Mouse (Mus musculus): ENCODE results near the gene Adsl. TPM values are rescaled to one million over a fixed set of nuclear protein-coding genes. Genes with fewer than 3 reads are reported as not detected.
"Not testable (repeated sequence)": the region's sequence is repeated elsewhere in the genome, so short reads cannot be mapped to it uniquely, and the experiment has no call there.

The Adsl gene
- polyA plus RNA-seq, 1 experiment from 2014 or later: 158 TPM

DNA sequence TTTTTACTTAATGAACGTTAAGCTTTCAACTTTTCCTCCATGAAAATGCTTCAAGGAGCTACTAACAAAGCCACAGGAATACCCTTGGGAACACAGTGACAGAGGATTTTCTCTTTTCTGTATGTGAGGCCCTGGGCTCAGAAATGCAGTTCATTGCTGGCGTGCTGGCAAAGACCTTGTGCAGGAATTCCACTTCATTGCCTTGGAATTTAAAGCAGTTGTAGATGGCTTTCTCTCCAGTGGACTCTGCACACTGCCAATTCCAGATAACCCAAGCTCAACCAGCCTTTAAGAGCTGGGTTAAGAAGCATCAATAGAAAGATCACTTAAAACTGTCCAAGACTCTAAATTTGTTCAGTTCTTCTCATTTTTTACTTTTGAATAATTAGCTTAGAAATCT is 32.4 kb upstream of the Adsl start:
- H3K36me3 ChIP-seq (ENCODE audit: control insufficient read depth, insufficient read depth, low read length): peaks cover 46% of the 10 kb centered on the region
- DNase-seq (ENCODE audit: low spot score, missing footprints): no peak
- no peak overlapping the region for H3K4me3 ChIP-seq (ENCODE audit: low read depth, low read length)
- no peaks in the 10 kb centered on the region for H3K9me3 ChIP-seq (ENCODE audit: control insufficient read depth, low read length)
- no peak overlapping the region for H3K27ac ChIP-seq (ENCODE audit: low read depth, low read length)
- H3K27me3 ChIP-seq (ENCODE audit: control insufficient read depth, insufficient read depth, low read length): no peaks in the 10 kb centered on the region
- no peak for ATAC-seq (ENCODE audit: low FRiP score)
- H3K4me1 ChIP-seq (ENCODE audit: control insufficient read depth, insufficient read depth, low read length): no peaks in the 10 kb centered on the region
- H3K9ac ChIP-seq (ENCODE audit: low read length): no peak overlapping the region
- 92% methylated on average over 2 of the region's 2 CpGs for WGBS
- H3K4me2 ChIP-seq: no peak overlapping the region

DNA sequence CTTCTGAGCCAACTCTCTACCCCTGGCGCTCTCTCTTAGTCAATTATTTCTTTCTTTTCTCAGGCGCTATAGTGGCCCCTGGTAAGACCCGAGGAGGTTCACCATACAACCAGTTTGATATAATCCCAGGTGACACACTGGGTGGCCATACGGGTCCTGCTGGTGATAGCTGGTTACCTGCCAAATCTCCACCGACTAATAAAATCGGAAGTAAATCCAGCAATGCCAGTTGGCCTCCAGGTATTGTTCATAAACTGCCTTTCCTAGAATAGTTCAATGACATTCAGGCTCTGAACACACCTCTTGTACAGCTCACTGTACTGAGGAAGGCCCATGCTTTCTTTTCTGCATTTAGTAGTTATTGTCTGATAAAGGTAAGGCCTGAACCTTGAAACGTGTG is 31.7 kb upstream of the Adsl start:
- Histone ChIP-seq H3K4me1 (ENCODE audit: control insufficient read depth, insufficient read depth, low read length) (no peaks in the 10 kb centered on the region), H3K4me3 (ENCODE audit: low read depth, low read length) (no peak overlapping the region), H3K9ac (ENCODE audit: low read length) (no peak overlapping the region), H3K4me2 (no peak overlapping the region), H3K27me3 (ENCODE audit: control insufficient read depth, insufficient read depth, low read length) (no peaks in the 10 kb centered on the region), H3K36me3 (ENCODE audit: control insufficient read depth, insufficient read depth, low read length) (peaks cover 43% of the 10 kb centered on the region), H3K27ac (ENCODE audit: low read depth, low read length) (no peak overlapping the region), H3K9me3 (ENCODE audit: control insufficient read depth, low read length) (no peaks in the 10 kb centered on the region)
- WGBS: 97% methylated on average over 7 of the region's 7 CpGs
- DNase-seq (ENCODE audit: low spot score, missing footprints) (no peak), ATAC-seq (ENCODE audit: low FRiP score) (no peak)

GRCm38 (mm10) chr15:80920346-80920745 is 27.9 kb upstream of the Adsl start:
- H3K4me3 ChIP-seq (ENCODE audit: low read depth, low read length): no peak overlapping the region
- H3K27me3 ChIP-seq (ENCODE audit: control insufficient read depth, insufficient read depth, low read length): no peaks in the 10 kb centered on the region
- DNase-seq (ENCODE audit: low spot score, missing footprints) (no peak), ATAC-seq (ENCODE audit: low FRiP score) (no peak)
- H3K4me2 ChIP-seq: no peak overlapping the region
- no peaks in the 10 kb centered on the region for H3K4me1 ChIP-seq (ENCODE audit: control insufficient read depth, insufficient read depth, low read length)
- H3K9me3 ChIP-seq (ENCODE audit: control insufficient read depth, low read length): no peaks in the 10 kb centered on the region
- H3K9ac ChIP-seq (ENCODE audit: low read length): no peak overlapping the region
- 93% methylated on average over 3 of the region's 3 CpGs for WGBS
- peaks cover 34% of the 10 kb centered on the region for H3K36me3 ChIP-seq (ENCODE audit: control insufficient read depth, insufficient read depth, low read length)
- H3K27ac ChIP-seq (ENCODE audit: low read depth, low read length): no peak overlapping the region

DNA sequence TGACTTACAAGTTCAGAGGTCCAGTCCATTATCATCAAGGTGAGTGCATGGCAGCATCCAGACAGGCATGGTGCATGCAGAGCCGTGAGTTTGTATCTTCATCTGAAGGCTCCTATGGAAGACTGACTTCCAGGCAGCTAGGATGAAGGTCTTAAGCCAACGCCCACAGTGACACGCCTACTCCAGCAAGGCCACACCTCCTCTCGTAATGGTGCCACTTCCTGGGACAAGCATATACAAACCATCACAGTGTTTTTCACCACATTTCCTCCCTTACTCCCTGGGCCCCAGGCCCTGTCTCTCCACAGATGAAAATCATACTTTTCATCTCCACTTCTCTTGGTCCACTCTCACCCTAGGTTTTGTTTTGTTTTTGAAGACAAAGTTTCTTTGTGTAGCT is 26.5 kb upstream of the Adsl start:
- no peak for ATAC-seq (ENCODE audit: low FRiP score)
- no peak overlapping the region for H3K4me3 ChIP-seq (ENCODE audit: low read depth, low read length)
- H3K36me3 ChIP-seq (ENCODE audit: control insufficient read depth, insufficient read depth, low read length): peaks cover 31% of the 10 kb centered on the region
- no peak for DNase-seq (ENCODE audit: low spot score, missing footprints)
- H3K4me2 ChIP-seq: no peak overlapping the region
- H3K9ac ChIP-seq (ENCODE audit: low read length): no peak overlapping the region
- WGBS: 90% methylated on average over 4 of the region's 4 CpGs
- H3K27me3 ChIP-seq (ENCODE audit: control insufficient read depth, insufficient read depth, low read length): no peaks in the 10 kb centered on the region
- H3K27ac ChIP-seq (ENCODE audit: low read depth, low read length): no peak overlapping the region
- no peaks in the 10 kb centered on the region for H3K4me1 ChIP-seq (ENCODE audit: control insufficient read depth, insufficient read depth, low read length)
- no peaks in the 10 kb centered on the region for H3K9me3 ChIP-seq (ENCODE audit: control insufficient read depth, low read length)

GRCm38 (mm10) chr15:80924211-80924610 is 24.1 kb upstream of the Adsl start:
- ATAC-seq (ENCODE audit: low FRiP score): no peak
- peaks cover 28% of the 10 kb centered on the region for H3K36me3 ChIP-seq (ENCODE audit: control insufficient read depth, insufficient read depth, low read length)
- H3K4me3 ChIP-seq (ENCODE audit: low read depth, low read length): no peak overlapping the region
- DNase-seq (ENCODE audit: low spot score, missing footprints): no peak
- H3K9me3 ChIP-seq (ENCODE audit: control insufficient read depth, low read length): no peaks in the 10 kb centered on the region
- H3K27ac ChIP-seq (ENCODE audit: low read depth, low read length): no peak overlapping the region
- H3K4me2 ChIP-seq: no peak overlapping the region
- no peak overlapping the region for H3K9ac ChIP-seq (ENCODE audit: low read length)
- 87% methylated on average over 2 of the region's 2 CpGs for WGBS
- no peaks in the 10 kb centered on the region for H3K4me1 ChIP-seq (ENCODE audit: control insufficient read depth, insufficient read depth, low read length)
- H3K27me3 ChIP-seq (ENCODE audit: control insufficient read depth, insufficient read depth, low read length): no peaks in the 10 kb centered on the region

- ATAC-seq (ENCODE audit: low FRiP score) (no peak), DNase-seq (ENCODE audit: low spot score, missing footprints) (no peak)
- H3K27me3 ChIP-seq (ENCODE audit: control insufficient read depth, insufficient read depth, low read length): no peaks in the 10 kb centered on the region
- H3K27ac ChIP-seq (ENCODE audit: low read depth, low read length): no peak overlapping the region
- H3K36me3 ChIP-seq (ENCODE audit: control insufficient read depth, insufficient read depth, low read length): peaks cover 16% of the 10 kb centered on the region
- H3K4me1 ChIP-seq (ENCODE audit: control insufficient read depth, insufficient read depth, low read length): no peaks in the 10 kb centered on the region
- H3K4me3 ChIP-seq (ENCODE audit: low read depth, low read length): no peak overlapping the region
- no peaks in the 10 kb centered on the region for H3K9me3 ChIP-seq (ENCODE audit: control insufficient read depth, low read length)
- no peak overlapping the region for H3K9ac ChIP-seq (ENCODE audit: low read length)
- WGBS: 86% methylated on average over 20 of the region's 20 CpGs
- H3K4me2 ChIP-seq: no peak overlapping the region
Observed at GRCm38 (mm10) chr15:80928811-80929355, 19.4 kb upstream of the Adsl start.

DNA sequence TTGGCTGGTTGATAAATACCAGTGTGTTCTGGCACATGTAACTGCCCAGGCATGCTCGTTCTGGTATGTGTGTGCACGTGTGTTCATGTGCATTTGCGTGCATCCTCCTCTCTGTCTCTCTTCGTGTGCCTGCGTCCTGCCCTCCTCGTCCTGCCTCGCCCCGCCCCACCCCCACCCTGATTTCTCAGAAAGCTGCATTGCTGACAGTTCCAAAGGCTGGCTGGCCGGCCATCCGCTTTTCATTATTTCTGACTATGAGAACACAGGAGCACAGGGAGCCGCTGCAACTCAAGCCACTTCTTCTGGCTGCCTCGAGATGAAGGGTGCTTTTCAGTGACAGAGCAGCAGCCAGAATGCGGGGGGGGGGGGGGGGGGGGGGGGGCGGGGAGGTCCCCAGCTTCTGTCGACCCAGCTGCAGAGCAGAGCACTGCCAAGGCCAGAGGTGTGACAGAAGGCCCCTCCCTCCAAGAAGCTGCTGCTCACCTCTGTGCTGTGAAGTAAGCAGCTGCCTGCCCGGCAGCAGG is 18.2 kb upstream of the Adsl start:
- Histone ChIP-seq H3K9me3 (ENCODE audit: control insufficient read depth, low read length) (no peaks in the 10 kb centered on the region), H3K4me1 (ENCODE audit: control insufficient read depth, insufficient read depth, low read length) (no peaks in the 10 kb centered on the region), H3K27me3 (ENCODE audit: control insufficient read depth, insufficient read depth, low read length) (no peaks in the 10 kb centered on the region), H3K36me3 (ENCODE audit: control insufficient read depth, insufficient read depth, low read length) (peaks cover 12% of the 10 kb centered on the region), H3K4me3 (ENCODE audit: low read depth, low read length) (no peak overlapping the region), H3K4me2 (no peak overlapping the region), H3K27ac (ENCODE audit: low read depth, low read length) (no peak overlapping the region), H3K9ac (ENCODE audit: low read length) (no peak overlapping the region)
- DNase-seq (ENCODE audit: low spot score, missing footprints): no peak
- 31% methylated on average over 13 of the region's 16 CpGs for WGBS
- no peak for ATAC-seq (ENCODE audit: low FRiP score)

- DNase-seq (ENCODE audit: low spot score, missing footprints); H3K4me3 ChIP-seq (ENCODE audit: low read depth, low read length); H3K27ac ChIP-seq (ENCODE audit: low read depth, low read length); H3K9me3 ChIP-seq (ENCODE audit: control insufficient read depth, low read length); H3K4me1 ChIP-seq (ENCODE audit: control insufficient read depth, insufficient read depth, low read length); H3K27me3 ChIP-seq (ENCODE audit: control insufficient read depth, insufficient read depth, low read length); ATAC-seq (ENCODE audit: low FRiP score); H3K4me2 ChIP-seq; H3K9ac ChIP-seq (ENCODE audit: low read length): not testable (repeated sequence)
- peaks cover 12% of the 10 kb centered on the region for H3K36me3 ChIP-seq (ENCODE audit: control insufficient read depth, insufficient read depth, low read length)
- 96% methylated on average over 23 of the region's 23 CpGs for WGBS
Observed at GRCm38 (mm10) chr15:80930676-80931320, 17.5 kb upstream of the Adsl start.

- no peak overlapping the region for H3K27ac ChIP-seq (ENCODE audit: low read depth, low read length)
- H3K4me1 ChIP-seq (ENCODE audit: control insufficient read depth, insufficient read depth, low read length): no peaks in the 10 kb centered on the region
- no peaks in the 10 kb centered on the region for H3K27me3 ChIP-seq (ENCODE audit: control insufficient read depth, insufficient read depth, low read length)
- H3K36me3 ChIP-seq (ENCODE audit: control insufficient read depth, insufficient read depth, low read length): peaks cover 11% of the 10 kb centered on the region
- H3K9me3 ChIP-seq (ENCODE audit: control insufficient read depth, low read length): no peaks in the 10 kb centered on the region
- no peak overlapping the region for H3K9ac ChIP-seq (ENCODE audit: low read length)
- DNase-seq (ENCODE audit: low spot score, missing footprints) (no peak), ATAC-seq (ENCODE audit: low FRiP score) (no peak)
- no peak overlapping the region for H3K4me2 ChIP-seq
- 94% methylated on average over 9 of the region's 9 CpGs for WGBS
- H3K4me3 ChIP-seq (ENCODE audit: low read depth, low read length): no peak overlapping the region
Observed at GRCm38 (mm10) chr15:80931345-80931960, 16.8 kb upstream of the Adsl start.
